Mouse (Mus musculus) heart, postnatal 0 days (tissue): ENCODE measurements around the gene Dpt.

Experiments used
- CTCF ChIP-seq: IDR thresholded peaks from 2 replicates; pipeline ENCODE4 v1.5.1; 2016; ENCODE audit warnings: antibody characterized with exemption, control low read depth, low read depth
- EP300 ChIP-seq: IDR thresholded peaks from 2 replicates; pipeline ENCODE4 v1.6.1; 2016; ENCODE audit warnings: antibody characterized with exemption, low read depth

DNA sequence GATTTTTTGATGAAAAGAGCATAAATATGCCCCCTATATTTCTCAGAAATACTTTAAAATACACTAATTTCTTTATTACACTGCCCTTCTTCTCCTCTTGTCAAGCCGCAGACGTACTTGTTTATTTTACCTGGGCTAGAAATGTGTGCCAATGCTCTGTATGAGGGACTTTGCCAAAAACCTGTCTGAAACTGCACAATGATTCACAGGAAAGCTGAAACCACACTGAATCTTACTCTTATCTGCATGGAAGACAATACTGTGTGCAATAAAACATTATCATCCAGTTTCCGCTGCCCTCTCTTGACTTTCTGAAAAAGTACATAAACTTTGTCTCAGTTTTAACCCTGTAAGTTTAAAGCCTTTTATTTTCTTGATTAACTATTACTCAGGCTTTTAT lies 20.9 kb downstream of the Dpt start:
- TF ChIP-seq CTCF (no peak), EP300 (no peak)
